Mouse (Mus musculus) activated CD4-positive, CD25-positive, alpha-beta regulatory T cell, adult 4 months (primary cell): Measurements from ENCODE around the gene Prpmp5. TPM values are rescaled to one million over a fixed set of nuclear protein-coding genes. Genes with fewer than 3 reads are reported as not detected.
"Not testable (repeated sequence)": the region's sequence is repeated elsewhere in the genome, so short reads cannot be mapped to it uniquely, and the experiment has no call there.

Experiments
- ATAC-seq: one replicate; pipeline ENCODE4 v1.8.0; 2017
- polyA plus RNA-seq, 2 experiments: library from polyadenylated mRNA; unstranded; fragments of 100-300 nt; shearing (Covaris generic); gene quantifications; one replicate each; pipeline ENCODE4 v1.2.1; 2017

Prpmp5 gene
- not detected for polyA plus RNA-seq

- not testable (repeated sequence) for ATAC-seq
Observed at GRCm38 (mm10) chr6:132314657-132315056, at the start of gene Prpmp5. Gene Prpmp5, minus strand, starts transcription at chr6:132314757.

- not testable (repeated sequence) for ATAC-seq
Observed at GRCm38 (mm10) chr6:132364034-132364433, 49.5 kb upstream of the Prpmp5 start, which contains the start of gene Gm8882. Gene Gm8882, minus strand, starts transcription at chr6:132364134.

Other genes with a start within 250 kb of the Prpmp5 start
- gene Prb1, start 104.2 kb downstream of the Prpmp5 start, polyA plus RNA-seq, result not detected
- not detected for gene Gm8882, start 49.4 kb upstream of the Prpmp5 start, polyA plus RNA-seq